Mouse (Mus musculus): ENCODE data around the gene Elmod2.

Gene Elmod2

DNA sequence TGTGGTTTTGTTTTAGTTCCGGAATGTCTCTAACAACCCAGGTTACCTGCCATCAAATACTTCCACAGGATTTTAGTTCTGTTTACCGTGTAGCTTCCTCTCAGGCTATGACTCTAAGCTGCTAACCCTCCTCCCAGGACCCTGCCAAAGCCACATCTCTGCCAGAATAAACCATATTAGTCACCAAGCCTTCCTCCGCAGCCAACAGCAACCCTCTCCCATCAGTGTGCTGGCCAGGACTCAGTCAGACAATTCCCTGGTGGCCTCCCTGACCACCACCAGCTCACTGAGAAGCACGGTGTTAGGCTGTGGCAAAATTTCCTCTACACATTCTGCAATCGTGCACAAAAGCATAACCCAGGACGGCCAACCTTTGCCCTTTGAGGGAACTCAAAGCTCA is 53.9 kb downstream of the Elmod2 start:
- no peak for DNase-seq (ENCODE audit: low spot score in 2 of 2)

DNA sequence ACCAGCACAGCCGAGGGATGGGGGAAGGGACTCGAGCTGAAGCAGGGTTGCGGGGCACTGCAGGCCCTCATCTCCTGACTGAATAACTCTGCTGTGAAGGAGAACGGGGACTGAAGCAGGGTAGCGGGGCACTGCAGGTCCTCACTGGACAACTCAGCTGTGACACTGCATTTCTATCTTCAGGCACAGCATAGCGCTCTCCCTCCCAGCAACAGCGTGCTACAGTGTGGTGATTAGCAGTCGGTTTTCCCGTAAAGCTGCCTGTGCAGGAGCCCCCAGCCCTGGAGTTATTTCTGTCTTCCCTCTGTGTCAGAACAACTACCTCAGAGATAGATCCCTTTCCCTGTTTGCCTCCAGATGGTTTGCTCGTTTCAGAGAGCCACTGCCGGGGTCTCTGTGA is 57.8 kb downstream of the Elmod2 start:
- no peak for DNase-seq (ENCODE audit: low spot score in 2 of 2)

DNA sequence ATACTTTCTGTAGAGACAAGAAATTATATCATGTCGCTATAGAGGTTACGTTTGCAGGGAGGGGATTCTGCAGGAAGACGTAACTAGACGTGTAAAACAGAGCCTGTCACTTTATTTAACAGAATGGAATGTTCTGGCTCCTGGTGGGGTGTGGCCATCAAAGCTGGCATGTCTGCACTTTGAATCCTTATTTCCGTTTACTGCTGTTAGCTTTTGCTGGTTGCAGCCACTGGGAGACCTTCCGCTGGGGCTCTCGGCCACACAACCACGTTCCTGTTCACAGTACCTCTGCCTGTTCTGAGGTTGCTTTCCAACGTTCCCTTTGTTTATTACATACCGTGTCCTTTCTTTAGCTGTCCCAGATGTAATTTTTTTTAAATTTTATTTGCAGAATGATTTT is 59.8 kb downstream of the Elmod2 start:
- DNase-seq (ENCODE audit: low spot score in 2 of 2), result no peak

DNA sequence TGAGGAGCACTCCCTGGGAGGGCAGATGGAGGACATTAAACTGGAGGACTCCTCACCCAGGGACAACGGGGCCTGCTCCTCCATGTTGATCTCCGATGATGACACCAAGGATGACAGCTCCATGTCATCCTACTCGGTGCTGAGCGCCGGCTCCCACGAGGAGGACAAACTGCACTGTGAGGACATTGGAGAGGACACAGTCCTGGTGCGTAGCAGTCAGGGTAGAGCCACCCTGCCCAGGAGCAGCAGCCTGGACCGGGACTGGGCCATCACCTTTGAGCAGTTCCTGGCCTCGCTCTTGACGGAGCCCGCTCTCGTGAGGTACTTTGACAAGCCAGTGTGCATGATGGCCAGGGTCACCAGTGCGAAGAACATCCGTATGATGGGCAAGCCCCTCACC is 61.1 kb downstream of the Elmod2 start:
- no peak for DNase-seq (ENCODE audit: low spot score in 2 of 2)
